9 mouse cellular contexts compared by ENCODE assay signal in the genomic region with DNA sequence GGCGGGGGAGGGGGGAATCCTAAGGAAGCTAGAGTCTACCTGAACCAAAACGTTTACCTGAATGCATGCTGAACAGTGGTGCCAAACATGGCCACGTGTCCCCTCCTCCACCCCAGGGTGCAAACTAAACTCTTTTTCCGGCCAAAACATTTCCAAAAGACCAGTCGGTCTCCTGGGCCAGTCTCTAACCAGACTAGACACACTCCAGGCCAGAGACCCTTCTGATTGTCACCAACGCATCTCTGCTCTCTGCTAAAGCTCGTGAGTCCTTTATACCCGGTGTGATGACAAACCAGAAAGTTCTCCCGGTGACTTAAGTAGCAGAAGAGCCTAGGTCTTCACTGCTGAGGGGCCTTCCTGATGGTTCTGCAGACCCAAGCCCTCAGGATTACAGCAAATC. TPM values are rescaled to one million over a fixed set of nuclear protein-coding genes. Genes with fewer than 3 reads are reported as not detected.
DNase-seq lines count a peak whose midpoint lies in the region; ATAC-seq and TF ChIP-seq lines count a peak whose summit lies in the region.
"Had no signal": no experiment of that assay in that cellular context is flagged by ENCODE, and none has a peak within 500 bp of the region (broad histone marks: within the 10 kb centered on the region; RNA-seq: fewer than 3 reads in every experiment).

No protein-coding gene starts in this region.

- peak overlapping the region; percentile 99 for H3K4me3 ChIP-seq in heart, postnatal 0 days (ENCODE audit: low read depth, low read length)
- peak overlapping the region; percentile 97 for H3K4me3 ChIP-seq in embryonic facial prominence, embryonic 11.5 days (ENCODE audit: low read depth, low read length)
- peak overlapping the region; percentile 97 for H3K4me3 ChIP-seq in hindbrain, embryonic 12.5 days
- peak overlapping the region; percentile 95 for H3K4me3 ChIP-seq in midbrain, embryonic 12.5 days

- 41% methylated on average over 9 of the region's 9 CpGs for WGBS in heart, postnatal 0 days
- 56% methylated on average over 9 of the region's 9 CpGs for WGBS in embryonic facial prominence, embryonic 11.5 days
- WGBS in hindbrain, embryonic 12.5 days, result 60% methylated on average over 9 of the region's 9 CpGs
- 49% methylated on average over 9 of the region's 9 CpGs for WGBS in midbrain, embryonic 12.5 days

- no peaks in the 10 kb centered on the region for H3K9me3 ChIP-seq in heart, postnatal 0 days (replicated peaks; ENCODE audit: control insufficient read depth, low read length)
- no peaks in the 10 kb centered on the region for H3K9me3 ChIP-seq in embryonic facial prominence, embryonic 11.5 days (replicated peaks; ENCODE audit: control insufficient read depth, low read length)
- H3K9me3 ChIP-seq in hindbrain, embryonic 12.5 days (replicated peaks), result no peaks in the 10 kb centered on the region
- H3K9me3 ChIP-seq in midbrain, embryonic 12.5 days, result no peaks in the 10 kb centered on the region

- DNase-seq in heart, postnatal 0 days (ENCODE audit: low spot score), result no peak
- no peak for DNase-seq in heart, postnatal 4 days
- DNase-seq in embryonic facial prominence, embryonic 11.5 days (ENCODE audit: low spot score), result no peak
- DNase-seq in MN1 (ENCODE audit: low spot score), result no peak
- no peak for DNase-seq in layer of hippocampus, adult 9-11 months
- no peak for DNase-seq in embryo, embryonic 9.5 days (ENCODE audit: extremely low spot score)

- no peaks in the 10 kb centered on the region for H3K27me3 ChIP-seq in heart, postnatal 0 days (ENCODE audit: control insufficient read depth, insufficient read depth, low read length)
- no peaks in the 10 kb centered on the region for H3K27me3 ChIP-seq in embryonic facial prominence, embryonic 11.5 days (ENCODE audit: control insufficient read depth, insufficient read depth, low read length)
- H3K27me3 ChIP-seq in hindbrain, embryonic 12.5 days, result no peaks in the 10 kb centered on the region
- H3K27me3 ChIP-seq in midbrain, embryonic 12.5 days, result no peaks in the 10 kb centered on the region
- H3K27me3 ChIP-seq: Patski had no signal

- ATAC-seq in heart, postnatal 0 days (ENCODE audit: insufficient read depth, low read depth), result no peak
- ATAC-seq in embryonic facial prominence, embryonic 11.5 days (replicated peaks; ENCODE audit: insufficient number of reproducible peaks, low FRiP score, low TSS enrichment, low read depth), result no peak
- ATAC-seq in hindbrain, embryonic 12.5 days (ENCODE audit: low FRiP score), result no peak
- no peak for ATAC-seq in midbrain, embryonic 12.5 days (ENCODE audit: low FRiP score, low read depth)
- ATAC-seq: Patski had no signal

- no peak for TF ChIP-seq EP300 in heart, postnatal 0 days (IDR thresholded peaks at IDR 0.05; ENCODE audit: low read depth)

- H3K27ac ChIP-seq in heart, postnatal 0 days (ENCODE audit: low read depth), result peak overlapping the region; percentile 100
- no peak overlapping the region for H3K27ac ChIP-seq in embryonic facial prominence, embryonic 11.5 days (replicated peaks; ENCODE audit: low read depth, low read length)
- no peak overlapping the region for H3K27ac ChIP-seq in hindbrain, embryonic 12.5 days
- no peak overlapping the region for H3K27ac ChIP-seq in midbrain, embryonic 12.5 days (replicated peaks)

- H3K9ac ChIP-seq in heart, postnatal 0 days (replicated peaks; ENCODE audit: low read depth, low read length), result peak overlapping the region; percentile 96; the same call in 1 of the 2 replicates
- H3K9ac ChIP-seq in embryonic facial prominence, embryonic 11.5 days (replicated peaks; ENCODE audit: low read length), result peak overlapping the region; percentile 99
- peak overlapping the region; percentile 99 for H3K9ac ChIP-seq in hindbrain, embryonic 12.5 days
- H3K9ac ChIP-seq in midbrain, embryonic 12.5 days (replicated peaks), result peak overlapping the region; percentile 98

- TF ChIP-seq CTCF in heart, postnatal 0 days (IDR thresholded peaks at IDR 0.05; ENCODE audit: low read depth), result no peak

- H3K4me2 ChIP-seq in heart, postnatal 0 days (ENCODE audit: low read depth, low read length), result peak overlapping the region; percentile 83
- peak overlapping the region; percentile 90 for H3K4me2 ChIP-seq in embryonic facial prominence, embryonic 11.5 days (ENCODE audit: low read depth, low read length)
- H3K4me2 ChIP-seq in hindbrain, embryonic 12.5 days (replicated peaks), result peak overlapping the region; percentile 98
- H3K4me2 ChIP-seq in midbrain, embryonic 12.5 days (replicated peaks), result peak overlapping the region; percentile 91

- peaks cover 44% of the 10 kb centered on the region for H3K4me1 ChIP-seq in heart, postnatal 0 days (ENCODE audit: control insufficient read depth, insufficient read depth)
- H3K4me1 ChIP-seq in embryonic facial prominence, embryonic 11.5 days (ENCODE audit: control insufficient read depth, insufficient read depth, low read length), result peaks cover 6% of the 10 kb centered on the region; the same call in 1 of the 2 replicates
- peaks cover 53% of the 10 kb centered on the region for H3K4me1 ChIP-seq in hindbrain, embryonic 12.5 days
- peaks cover 51% of the 10 kb centered on the region for H3K4me1 ChIP-seq in midbrain, embryonic 12.5 days

- H3K36me3 ChIP-seq in heart, postnatal 0 days (replicated peaks; ENCODE audit: control insufficient read depth, insufficient read depth, low read length), result peaks cover 26% of the 10 kb centered on the region
- H3K36me3 ChIP-seq in embryonic facial prominence, embryonic 11.5 days (replicated peaks; ENCODE audit: control insufficient read depth, insufficient read depth, low read depth, low read length), result peaks cover 16% of the 10 kb centered on the region
- peaks cover 42% of the 10 kb centered on the region for H3K36me3 ChIP-seq in hindbrain, embryonic 12.5 days
- H3K36me3 ChIP-seq in midbrain, embryonic 12.5 days, result peaks cover 39% of the 10 kb centered on the region

RNA-seq across cellular contexts. Expression of a gene that starts 1.8 kb away (rescaled TPM):
- total RNA-seq in heart, postnatal 0 days (2014; rRNA removed; ENCODE audit: low replicate concordance), result 335 and 364 TPM in 2 replicates
- 246 and 248 TPM in 2 replicates for polyA plus RNA-seq in heart, postnatal 0 days (2015; fragmentation: Nextera tagmentation; extraction: Ambion mirVana)
- total RNA-seq in heart, postnatal 4 days (2021), result 100 to 1,000 TPM; 237 to 248 TPM
- polyA plus RNA-seq in embryonic facial prominence, embryonic 11.5 days (2014; fragmentation: Nextera tagmentation; extraction: Ambion mirVana), result 350 and 370 TPM in 2 replicates
- 606 and 662 TPM in 2 replicates for polyA plus RNA-seq in hindbrain, embryonic 12.5 days (2016; fragmentation: Nextera tagmentation; extraction: Ambion mirVana)
- 605 and 652 TPM in 2 replicates for polyA plus RNA-seq in midbrain, embryonic 12.5 days (2016; fragmentation: Nextera tagmentation; extraction: Ambion mirVana)

RNA-seq across cellular contexts. Expression of a gene that starts 10.9 kb away (rescaled TPM):
- 43.6 and 45.9 TPM in 2 replicates for total RNA-seq in heart, postnatal 0 days (2014; rRNA removed; ENCODE audit: low replicate concordance)
- polyA plus RNA-seq in heart, postnatal 0 days (2015; fragmentation: Nextera tagmentation; extraction: Ambion mirVana), result 24.5 and 27.2 TPM in 2 replicates
- total RNA-seq in heart, postnatal 4 days (2021), result 10 to 100 TPM; 19.6 to 19.9 TPM
- 21.6 and 25.3 TPM in 2 replicates for polyA plus RNA-seq in embryonic facial prominence, embryonic 11.5 days (2014; fragmentation: Nextera tagmentation; extraction: Ambion mirVana)
- polyA plus RNA-seq in hindbrain, embryonic 12.5 days (2016; fragmentation: Nextera tagmentation; extraction: Ambion mirVana), result 34.7 and 35.1 TPM in 2 replicates
- polyA plus RNA-seq in midbrain, embryonic 12.5 days (2016; fragmentation: Nextera tagmentation; extraction: Ambion mirVana), result 36.4 and 44.0 TPM in 2 replicates

RNA-seq across cellular contexts. Expression of a gene that starts 18.9 kb away (rescaled TPM):
- 43.5 and 101 TPM in 2 replicates for total RNA-seq in heart, postnatal 0 days (2014; rRNA removed; ENCODE audit: low replicate concordance)
- polyA plus RNA-seq in heart, postnatal 0 days (2015; fragmentation: Nextera tagmentation; extraction: Ambion mirVana), result 51.7 and 57.5 TPM in 2 replicates
- total RNA-seq in heart, postnatal 4 days (2021), result 10 to 100 TPM; 33.0 to 38.0 TPM
- 55.1 and 75.1 TPM in 2 replicates for polyA plus RNA-seq in embryonic facial prominence, embryonic 11.5 days (2014; fragmentation: Nextera tagmentation; extraction: Ambion mirVana)
- polyA plus RNA-seq in hindbrain, embryonic 12.5 days (2016; fragmentation: Nextera tagmentation; extraction: Ambion mirVana), result 103 and 110 TPM in 2 replicates
- polyA plus RNA-seq in midbrain, embryonic 12.5 days (2016; fragmentation: Nextera tagmentation; extraction: Ambion mirVana), result 97.5 and 101 TPM in 2 replicates

RNA-seq across cellular contexts. Expression of a gene that starts 19.0 kb away (rescaled TPM):
- total RNA-seq in heart, postnatal 0 days (2014; rRNA removed; ENCODE audit: low replicate concordance), result 81.8 and 137 TPM in 2 replicates
- 91.3 and 91.8 TPM in 2 replicates for polyA plus RNA-seq in heart, postnatal 0 days (2015; fragmentation: Nextera tagmentation; extraction: Ambion mirVana)
- 10 to 100 TPM; 70.6 to 82.6 TPM for total RNA-seq in heart, postnatal 4 days (2021)
- 32.4 and 42.5 TPM in 2 replicates for polyA plus RNA-seq in embryonic facial prominence, embryonic 11.5 days (2014; fragmentation: Nextera tagmentation; extraction: Ambion mirVana)
- polyA plus RNA-seq in hindbrain, embryonic 12.5 days (2016; fragmentation: Nextera tagmentation; extraction: Ambion mirVana), result 99.3 and 101 TPM in 2 replicates
- polyA plus RNA-seq in midbrain, embryonic 12.5 days (2016; fragmentation: Nextera tagmentation; extraction: Ambion mirVana), result 92.0 and 99.2 TPM in 2 replicates

RNA-seq across cellular contexts. Expression of a gene that starts 24.7 kb away (rescaled TPM):
- 112 and 136 TPM in 2 replicates for total RNA-seq in heart, postnatal 0 days (2014; rRNA removed; ENCODE audit: low replicate concordance)
- polyA plus RNA-seq in heart, postnatal 0 days (2015; fragmentation: Nextera tagmentation; extraction: Ambion mirVana), result 69.0 and 73.3 TPM in 2 replicates
- 10 to 100 TPM; 74.6 to 76.3 TPM for total RNA-seq in heart, postnatal 4 days (2021)
- 44.5 and 50.3 TPM in 2 replicates for polyA plus RNA-seq in embryonic facial prominence, embryonic 11.5 days (2014; fragmentation: Nextera tagmentation; extraction: Ambion mirVana)
- polyA plus RNA-seq in hindbrain, embryonic 12.5 days (2016; fragmentation: Nextera tagmentation; extraction: Ambion mirVana), result 153 and 155 TPM in 2 replicates
- 177 and 180 TPM in 2 replicates for polyA plus RNA-seq in midbrain, embryonic 12.5 days (2016; fragmentation: Nextera tagmentation; extraction: Ambion mirVana)
